Comparison of ENCODE assay signal across 9 mouse cellular contexts in the genomic region with DNA sequence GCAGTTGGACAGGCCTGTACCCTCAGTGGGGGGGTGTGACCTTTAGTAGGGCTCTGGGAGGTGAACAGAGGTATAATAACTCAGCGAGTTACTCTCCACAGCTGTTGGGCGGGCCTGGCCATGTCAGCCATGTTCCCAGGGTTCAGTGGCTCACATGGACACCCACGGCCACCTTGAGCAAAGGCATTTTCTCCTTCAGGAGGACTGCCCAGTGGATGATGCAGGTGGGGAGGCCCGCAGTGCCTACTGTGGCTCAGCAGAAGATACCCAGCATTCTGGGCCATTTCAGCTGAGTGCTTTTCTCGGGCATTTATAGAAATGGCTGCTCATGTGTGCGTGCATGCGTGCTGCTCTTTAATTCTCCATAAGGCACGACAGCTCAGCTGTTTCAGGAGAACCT. TPM values are rescaled to one million over a fixed set of nuclear protein-coding genes. Genes with fewer than 3 reads are reported as not detected.
A peak's percentile ranks its signal among the peaks of the same experiment; 100 is the strongest.
DNase-seq lines count a peak whose midpoint lies in the region; ATAC-seq and TF ChIP-seq lines count a peak whose summit lies in the region.
"Had no signal": no experiment of that assay in that cellular context is flagged by ENCODE, and none has a peak within 500 bp of the region (broad histone marks: within the 10 kb centered on the region; RNA-seq: fewer than 3 reads in every experiment).

No protein-coding gene starts in this region.

- TF ChIP-seq POLR2A in ES-Bruce4 (IDR thresholded peaks at IDR 0.05; ENCODE audit: insufficient read depth, low read length): no peak

- peak overlapping the region; percentile 98 for H3K4me2 ChIP-seq in hindbrain, embryonic 15.5 days

- peaks cover 26% of the 10 kb centered on the region for H3K4me1 ChIP-seq in hindbrain, embryonic 15.5 days (replicated peaks)
- H3K4me1 ChIP-seq in hindbrain, embryonic 10.5 days (replicated peaks): peaks cover 32% of the 10 kb centered on the region
- H3K4me1 ChIP-seq in ES-Bruce4 (ENCODE audit: control insufficient read depth, insufficient read depth, low read length): no peaks in the 10 kb centered on the region
- peaks cover 30% of the 10 kb centered on the region for H3K4me1 ChIP-seq in brown adipose tissue, adult 24 weeks (ENCODE audit: control insufficient read depth, insufficient read depth, insufficient read length, low read length)

- WGBS in hindbrain, embryonic 15.5 days: 73% methylated on average over 8 of the region's 8 CpGs
- WGBS in hindbrain, embryonic 10.5 days: 73% methylated on average over 8 of the region's 8 CpGs

- H3K9ac ChIP-seq in hindbrain, embryonic 15.5 days: no peak overlapping the region
- H3K9ac ChIP-seq in ES-Bruce4 (ENCODE audit: low read depth, poor library complexity, severe bottlenecking): peak overlapping the region; percentile 93

- H3K9me3 ChIP-seq in hindbrain, embryonic 15.5 days: no peaks in the 10 kb centered on the region
- H3K9me3 ChIP-seq in hindbrain, embryonic 10.5 days: no peaks in the 10 kb centered on the region
- no peaks in the 10 kb centered on the region for H3K9me3 ChIP-seq in ES-Bruce4 (replicated peaks; ENCODE audit: control insufficient read depth, insufficient read depth, low read length, poor library complexity, severe bottlenecking)

- H3K27ac ChIP-seq in hindbrain, embryonic 15.5 days (replicated peaks): no peak overlapping the region
- no peak overlapping the region for H3K27ac ChIP-seq in hindbrain, embryonic 10.5 days
- peak overlapping the region; percentile 88 for H3K27ac ChIP-seq in ES-Bruce4 (ENCODE audit: insufficient read depth, low read length)
- H3K27ac ChIP-seq in brown adipose tissue, adult 24 weeks (replicated peaks; ENCODE audit: low read depth, low read length): peak overlapping the region; percentile 90

- peaks cover 22% of the 10 kb centered on the region for H3K27me3 ChIP-seq in hindbrain, embryonic 15.5 days
- peaks cover 51% of the 10 kb centered on the region for H3K27me3 ChIP-seq in hindbrain, embryonic 10.5 days (ENCODE audit: insufficient read depth, poor library complexity, severe bottlenecking)
- H3K27me3 ChIP-seq in ES-Bruce4 (ENCODE audit: control insufficient read depth, insufficient read depth, low read length, poor library complexity, severe bottlenecking): no peaks in the 10 kb centered on the region

- TF ChIP-seq EP300 in ES-Bruce4 (IDR thresholded peaks at IDR 0.05; ENCODE audit: insufficient read depth, low read depth, low read length): no peak

- no peak for DNase-seq in hindbrain, embryonic 10.5 days (ENCODE audit: low spot score)
- peak; percentile 60 for DNase-seq in kidney, postnatal 10 days
- DNase-seq in ovary, adult 18-20 months (ENCODE audit: low spot score): no peak
- no peak for DNase-seq in left cerebral cortex, adult 8-10 months (ENCODE audit: low spot score in 2 of 2)

- no peak for ATAC-seq in hindbrain, embryonic 15.5 days (ENCODE audit: low FRiP score, low read depth)
- no peak for ATAC-seq in monocyte, adult 5-6 weeks (replicated peaks; ENCODE audit: insufficient number of reproducible peaks, low FRiP score, low TSS enrichment, poor library complexity, severe bottlenecking)
- ATAC-seq: activated CD4-positive, CD25-positive, alpha-beta regulatory T cell, adult 4 months had no signal

- TF ChIP-seq CTCF in ES-Bruce4 (IDR thresholded peaks at IDR 0.05; ENCODE audit: low read depth, low read length): no peak

- H3K36me3 ChIP-seq in hindbrain, embryonic 15.5 days: no peaks in the 10 kb centered on the region
- H3K36me3 ChIP-seq in hindbrain, embryonic 10.5 days: no peaks in the 10 kb centered on the region
- peaks cover 37% of the 10 kb centered on the region for H3K36me3 ChIP-seq in ES-Bruce4 (ENCODE audit: control insufficient read depth, insufficient read depth, low read length, poor library complexity, severe bottlenecking)

- H3K4me3 ChIP-seq in hindbrain, embryonic 15.5 days: peak overlapping the region; percentile 63
- H3K4me3 ChIP-seq in hindbrain, embryonic 10.5 days: no peak overlapping the region
- H3K4me3 ChIP-seq in ES-Bruce4 (ENCODE audit: low read depth, low read length): peak overlapping the region; percentile 90
- peak overlapping the region; percentile 98 for H3K4me3 ChIP-seq in brown adipose tissue, adult 24 weeks (ENCODE audit: insufficient read depth, low read depth, low read length)

RNA-seq across cellular contexts. Expression of gene Klf9, which starts 2.5 kb away (rescaled TPM):
- 4.5 and 5.0 TPM in 2 replicates for polyA plus RNA-seq in hindbrain, embryonic 15.5 days (2015; fragmentation: Nextera tagmentation; extraction: Ambion mirVana)
- 1.1 and 1.2 TPM in 2 replicates for polyA plus RNA-seq in hindbrain, embryonic 10.5 days (2016; fragmentation: Nextera tagmentation; extraction: Ambion mirVana)
- polyA plus RNA-seq in ES-Bruce4 (2011; ENCODE audit: insufficient read depth, insufficient read length, low read depth, missing spikeins): 73.8 and 77.1 TPM in 2 replicates
- polyA plus RNA-seq in brown adipose tissue, adult 24 weeks (2012; ENCODE audit: insufficient read depth, insufficient read length, missing spikeins): 61.4 and 63.8 TPM in 2 replicates
- total RNA-seq in left cerebral cortex, adult 8-10 months (2022): 100 to 1,000 TPM; 162 to 191 (median 170) TPM
- total RNA-seq in monocyte, adult 5-6 weeks (2017): 24.5 to 29.0 TPM (median 24.6 TPM) in 3 replicates

Comparison
In these comparisons a context has a peak if more than half of its experiments do, and no peak if none do; other contexts are left out.
1. H3K27ac ChIP-seq: peak in ES-Bruce4 (single experiment) and brown adipose tissue, adult 24 weeks (single experiment); none in hindbrain, embryonic 15.5 days (single experiment) and hindbrain, embryonic 10.5 days (single experiment).
2. RNA of gene Klf9, which starts 2.5 kb away (polyA plus RNA-seq): 73.8 to 77.1 TPM in ES-Bruce4 and 61.4 to 63.8 TPM in brown adipose tissue, adult 24 weeks; 4.5 to 5.0 TPM in hindbrain, embryonic 15.5 days and 1.1 to 1.2 TPM in hindbrain, embryonic 10.5 days; every median in the first group is over 10 times any median in the second.